Mouse (Mus musculus) hindbrain, postnatal 0 days (tissue): ENCODE data around the gene Syne2. TPM values are rescaled to one million over a fixed set of nuclear protein-coding genes. Genes with fewer than 3 reads are reported as not detected.
"Not testable (repeated sequence)": the region's sequence is repeated elsewhere in the genome, so short reads cannot be mapped to it uniquely, and the experiment has no call there.

ENCODE experiments used
- ATAC-seq: fragments of 200-750 bp; cut with Nextera tagmentation; 2 replicates; pipeline ENCODE4 v1.8.0; 2017; ENCODE audit warnings: mild to moderate bottlenecking, moderate TSS enrichment, moderate library complexity
- DNase-seq: peaks from one replicate; pipeline ENCODE4 v3.0.0-alpha.2; 2015; ENCODE audit warnings: low spot score
- H3K27ac ChIP-seq: fragments of 300-500 bp; sonication (generic); 2 replicates; pipeline ENCODE4 v1.5.1; 2014; ENCODE audit warnings: mild to moderate bottlenecking
- H3K27me3 ChIP-seq: fragments of 300-500 bp; sonication (generic); 2 replicates; pipeline ENCODE4 v1.6.1; 2014; ENCODE audit warnings: low read length, mixed read lengths; ENCODE audit not compliant: insufficient read depth
- H3K36me3 ChIP-seq: fragments of 300-500 bp; sonication (generic); 2 replicates; pipeline ENCODE4 v1.6.1; 2014; ENCODE audit warnings: low read length, mixed read lengths; ENCODE audit not compliant: insufficient read depth
- H3K4me1 ChIP-seq: fragments of 300-500 bp; sonication (generic); 2 replicates; pipeline ENCODE4 v1.6.1; 2014; ENCODE audit warnings: antibody characterized with exemption, low read length, mixed read lengths; ENCODE audit not compliant: insufficient read depth
- H3K4me2 ChIP-seq: fragments of 300-500 bp; sonication (generic); 2 replicates; pipeline ENCODE4 v1.6.1; 2014; ENCODE audit warnings: low read depth, mild to moderate bottlenecking, low read length, moderate library complexity, mixed read lengths
- H3K4me3 ChIP-seq: fragments of 300-500 bp; sonication (generic); 2 replicates; pipeline ENCODE4 v1.5.1; 2014; ENCODE audit warnings: low read length
- H3K9ac ChIP-seq: fragments of 300-500 bp; sonication (generic); replicated peaks from 2 replicates; pipeline ENCODE4 v1.6.1; 2014; ENCODE audit warnings: mild to moderate bottlenecking, low read length, moderate library complexity, mixed read lengths
- H3K9me3 ChIP-seq: fragments of 300-500 bp; sonication (generic); 2 replicates; pipeline ENCODE4 v1.6.1; 2016; ENCODE audit warnings: low read length, mixed read lengths
- CTCF ChIP-seq: IDR thresholded peaks from 2 replicates; pipeline ENCODE4 v1.5.1; 2016; ENCODE audit warnings: antibody characterized with exemption, control low read depth, low read depth
- WGBS: fragments of 180-500 bp; shearing (Covaris S2); extraction: QIAGEN DNeasy Blood & Tissue Kit; methylation state at CpG from one replicate; pipeline ENCODE4 v1.1.7; 2014; 5-methylcytosine and 5-hydroxymethylcytosine counted together
- microRNA-seq, 2 experiments: library from miRNA; unstranded; fragments of <30 nt; microRNA quantifications; one replicate each; pipeline ENCODE4; 2016
- polyA plus RNA-seq: library from polyadenylated mRNA; unstranded; fragments of >200 nt; fragmentation: Nextera tagmentation; extraction: Ambion mirVana; gene quantifications from 2 replicates; pipeline ENCODE4 v1.2.1, GENCODE M21; 2015
- total RNA-seq: library from RNA; depleted of rRNA; stranded (reverse); fragments of >200 nt; gene quantifications from 2 replicates; pipeline ENCODE4 v1.2.3, GENCODE M21; 2014; rRNA removed

Syne2 gene
- total and polyA plus RNA-seq, 2 experiments from 2014 or later, result 26.1 to 39.3 TPM

- WGBS, result 26% methylated on average over 4 of the region's 4 CpGs
- Histone ChIP-seq H3K4me1 (no peaks in the 10 kb centered on the region), H3K27me3 (no peaks in the 10 kb centered on the region), H3K27ac (no peak overlapping the region), H3K9ac (no peak overlapping the region), H3K4me3 (no peak overlapping the region), H3K36me3 (no peaks in the 10 kb centered on the region), H3K4me2 (no peak overlapping the region), H3K9me3 (no peaks in the 10 kb centered on the region)
- ATAC-seq (no peak), DNase-seq (peak; percentile 53)
- TF ChIP-seq CTCF, result peak; percentile 66
These were observed 312.3 kb downstream of the Syne2 start for GRCm38 (mm10) chr12:76130281-76130680.

- no peak overlapping the region for H3K4me3 ChIP-seq
- H3K27ac ChIP-seq, result no peak overlapping the region
- no peaks in the 10 kb centered on the region for H3K4me1 ChIP-seq
- no peaks in the 10 kb centered on the region for H3K27me3 ChIP-seq
- H3K9me3 ChIP-seq, result no peaks in the 10 kb centered on the region
- ATAC-seq (no peak), DNase-seq (no peak)
- no peaks in the 10 kb centered on the region for H3K36me3 ChIP-seq
- no peak overlapping the region for H3K4me2 ChIP-seq
- 76% methylated on average over 6 of the region's 6 CpGs for WGBS
- no peak for TF ChIP-seq CTCF
- H3K9ac ChIP-seq, result no peak overlapping the region
These were observed 313.0 kb downstream of the Syne2 start for GRCm38 (mm10) chr12:76130891-76131290.

- Histone ChIP-seq H3K27me3 (no peaks in the 10 kb centered on the region), H3K9me3 (no peaks in the 10 kb centered on the region), H3K36me3 (no peaks in the 10 kb centered on the region), H3K4me2 (no peak overlapping the region), H3K4me1 (no peaks in the 10 kb centered on the region), H3K4me3 (no peak overlapping the region), H3K27ac (no peak overlapping the region), H3K9ac (no peak overlapping the region)
- ATAC-seq, result no peak
- TF ChIP-seq CTCF, result no peak
- 86% methylated on average over 4 of the region's 4 CpGs for WGBS
- DNase-seq, result no peak
These were observed 314.7 kb downstream of the Syne2 start for GRCm38 (mm10) chr12:76132591-76132990.

DNA sequence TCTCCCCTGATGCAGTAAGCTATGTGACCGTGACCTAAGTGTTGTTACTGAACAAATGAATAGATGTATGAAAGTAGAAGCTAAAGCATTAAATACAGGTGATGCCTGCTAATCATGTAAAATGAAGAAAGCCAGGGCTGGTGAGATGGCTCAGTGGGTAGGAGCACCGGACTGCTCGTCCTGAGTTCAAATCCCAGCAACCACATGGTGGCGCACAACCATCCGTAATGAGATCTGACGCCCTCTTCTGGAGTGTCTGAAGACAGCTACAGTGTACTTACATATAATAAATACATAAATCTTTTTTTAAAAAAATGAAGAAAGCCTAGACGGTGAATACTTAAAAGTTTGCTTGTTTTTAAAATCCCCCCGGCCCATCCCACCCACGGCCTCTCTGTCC is 315.1 kb downstream of the Syne2 start:
- not testable (repeated sequence) for H3K9ac ChIP-seq, ATAC-seq, H3K4me2 ChIP-seq, H3K27ac ChIP-seq, H3K4me1 ChIP-seq, DNase-seq, H3K9me3 ChIP-seq, H3K36me3 ChIP-seq, H3K27me3 ChIP-seq, H3K4me3 ChIP-seq
- WGBS, result 91% methylated on average over 9 of the region's 9 CpGs

- H3K27me3 ChIP-seq, result no peaks in the 10 kb centered on the region
- H3K4me1 ChIP-seq, result no peaks in the 10 kb centered on the region
- 28% methylated on average over 6 of the region's 6 CpGs for WGBS
- no peak overlapping the region for H3K9ac ChIP-seq
- no peak overlapping the region for H3K4me3 ChIP-seq
- no peak overlapping the region for H3K27ac ChIP-seq
- no peak for ATAC-seq
- DNase-seq, result peak; percentile 10
- no peaks in the 10 kb centered on the region for H3K36me3 ChIP-seq
- no peaks in the 10 kb centered on the region for H3K9me3 ChIP-seq
- no peak for TF ChIP-seq CTCF
- peak overlapping the region; percentile 27; the same call in 1 of the 2 replicates for H3K4me2 ChIP-seq
These were observed 318.8 kb downstream of the Syne2 start for GRCm38 (mm10) chr12:76136701-76137100.

GRCm38 (mm10) chr12:76152389-76152788 is 334.5 kb downstream of the Syne2 start:
- DNase-seq (peak; percentile 12), ATAC-seq (peak; percentile 43; the same call in 1 of the 2 replicates)
- not testable (repeated sequence) for H3K36me3 ChIP-seq, H3K27ac ChIP-seq, H3K9me3 ChIP-seq, H3K27me3 ChIP-seq, H3K4me1 ChIP-seq, H3K9ac ChIP-seq
- H3K4me3 ChIP-seq, result peak overlapping the region; percentile 34
- 8% methylated on average over 30 of the region's 30 CpGs for WGBS
- peak overlapping the region; percentile 54 for H3K4me2 ChIP-seq

Small RNA genes within 50 kb of the gene (microRNA-seq; reads per million reads assigned to microRNA genes)
- gene Mir5101, result 3.9 to 4.9 reads per million in 2 experiments

Other genes with a start within 250 kb of the Syne2 start
- gene Ppp2r5e, start 221.9 kb upstream of the Syne2 start, total RNA-seq, result 26.7 and 34.0 TPM in 2 replicates
- 23.4 and 25.2 TPM in 2 replicates for gene Ppp2r5e, start 221.9 kb upstream of the Syne2 start, polyA plus RNA-seq
- 2.4 and 2.5 TPM in 2 replicates for gene Wdr89, start 148.6 kb upstream of the Syne2 start, total RNA-seq
- 3.7 TPM in 2 replicates for gene Wdr89, start 148.6 kb upstream of the Syne2 start, polyA plus RNA-seq
- gene Sgpp1, start 82.4 kb upstream of the Syne2 start, total RNA-seq, result 38.5 and 42.6 TPM in 2 replicates
- gene Sgpp1, start 82.4 kb upstream of the Syne2 start, polyA plus RNA-seq, result 15.7 and 16.3 TPM in 2 replicates